Mouse (Mus musculus): ENCODE measurements around the gene Smg6. TPM values are rescaled to one million over a fixed set of nuclear protein-coding genes. Genes with fewer than 3 reads are reported as not detected.
A peak's percentile ranks its signal among the peaks of the same experiment; 100 is the strongest.

The Smg6 gene
- polyA plus RNA-seq, 1 experiment = 40.8 TPM

DNA sequence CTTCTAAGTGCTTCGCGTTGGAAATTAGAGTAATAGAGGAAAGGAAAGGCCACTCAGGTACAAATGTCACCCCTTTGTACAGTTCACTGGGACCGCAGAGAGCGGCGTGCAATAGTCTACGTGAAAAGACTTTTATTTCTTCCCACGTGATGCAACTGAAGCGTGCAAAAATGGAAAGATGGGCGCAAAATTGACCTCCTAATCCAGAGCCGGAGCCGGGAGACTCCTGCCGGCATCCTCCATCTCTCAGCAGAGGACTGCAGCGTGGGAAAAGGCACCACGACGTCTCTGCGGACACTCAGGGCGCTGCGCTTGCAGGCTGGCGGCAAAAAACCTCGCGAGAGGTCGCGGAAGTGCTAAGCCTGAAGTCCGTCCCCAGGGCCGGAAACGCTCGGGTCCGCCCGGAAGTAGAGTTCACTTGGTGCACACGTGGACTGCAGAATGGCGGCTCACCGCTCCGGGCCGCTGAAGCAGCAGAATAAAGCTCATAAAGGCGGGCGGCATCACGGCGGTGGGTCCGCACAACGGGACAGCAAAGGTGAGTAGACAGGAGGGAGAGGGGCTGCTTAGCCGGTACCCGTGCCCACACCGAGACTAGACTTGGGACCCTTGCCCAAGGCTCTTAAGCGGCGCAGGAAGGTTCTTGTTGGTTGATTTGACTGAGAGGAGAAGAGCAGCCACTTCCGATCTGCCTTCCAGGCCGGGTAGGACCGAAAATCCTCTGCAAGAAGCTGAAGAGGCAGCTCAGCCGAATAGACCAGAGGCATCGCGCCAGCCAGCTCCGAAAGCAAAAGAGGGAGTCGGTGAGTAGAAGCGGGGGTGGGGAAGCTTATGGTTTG is 27.7 kb upstream of the Smg6 start, which contains the start of gene Tsr1:
Gene Tsr1 (plus strand): TSS at position 394 of the 839 bp plus-strand sequence.
- TF ChIP-seq CTCF (IDR thresholded peaks at IDR 0.05; ENCODE audit: insufficient read depth, low read length) (no peak), POLR2A (IDR thresholded peaks at IDR 0.05; ENCODE audit: borderline replicate concordance, extremely low read depth, low read depth, low read length) (peak; percentile 74; the same call in 1 of the 2 replicates)
- Histone ChIP-seq H3K4me1 (ENCODE audit: control insufficient read depth, insufficient read depth, low read length) (peaks cover 5% of the 10 kb centered on the region; the same call in 1 of the 2 replicates), H3K4me3 (replicated peaks; ENCODE audit: extremely low read depth, low read depth, low read length) (peak within 1 kb of the TSS; percentile 87)
- peak; percentile 86 for DNase-seq
- WGBS = under 1% methylated on average over 54 of the region's 54 CpGs

GRCm38 (mm10) chr11:74898517-74898827 is 27.2 kb upstream of the Smg6 start:
- no peak for DNase-seq

GRCm38 (mm10) chr11:74901555-74901954 is 24.1 kb upstream of the Smg6 start:
- no peak for TF ChIP-seq CTCF (IDR thresholded peaks at IDR 0.05; ENCODE audit: insufficient read depth, low read length)
- no peak for TF ChIP-seq POLR2A (IDR thresholded peaks at IDR 0.05; ENCODE audit: borderline replicate concordance, extremely low read depth, low read depth, low read length)
- 69% methylated on average over 6 of the region's 6 CpGs for WGBS
- no peak overlapping the region for H3K4me3 ChIP-seq (replicated peaks; ENCODE audit: extremely low read depth, low read depth, low read length)
- peaks cover 5% of the 10 kb centered on the region; the same call in 1 of the 2 replicates for H3K4me1 ChIP-seq (ENCODE audit: control insufficient read depth, insufficient read depth, low read length)
- DNase-seq = no peak

More at GRCm38 (mm10) chr11:74898517-74898827, 27.2 kb upstream of the Smg6 start:
- WGBS = 0% methylated on average over 7 of the region's 7 CpGs
- H3K4me1 ChIP-seq (ENCODE audit: control insufficient read depth, insufficient read depth, low read length) = peaks cover 5% of the 10 kb centered on the region; the same call in 1 of the 2 replicates
- TF ChIP-seq CTCF (IDR thresholded peaks at IDR 0.05; ENCODE audit: insufficient read depth, low read length) = no peak
- no peak for TF ChIP-seq POLR2A (IDR thresholded peaks at IDR 0.05; ENCODE audit: borderline replicate concordance, extremely low read depth, low read depth, low read length)
- peak overlapping the region; percentile 87 for H3K4me3 ChIP-seq (replicated peaks; ENCODE audit: extremely low read depth, low read depth, low read length)

DNA sequence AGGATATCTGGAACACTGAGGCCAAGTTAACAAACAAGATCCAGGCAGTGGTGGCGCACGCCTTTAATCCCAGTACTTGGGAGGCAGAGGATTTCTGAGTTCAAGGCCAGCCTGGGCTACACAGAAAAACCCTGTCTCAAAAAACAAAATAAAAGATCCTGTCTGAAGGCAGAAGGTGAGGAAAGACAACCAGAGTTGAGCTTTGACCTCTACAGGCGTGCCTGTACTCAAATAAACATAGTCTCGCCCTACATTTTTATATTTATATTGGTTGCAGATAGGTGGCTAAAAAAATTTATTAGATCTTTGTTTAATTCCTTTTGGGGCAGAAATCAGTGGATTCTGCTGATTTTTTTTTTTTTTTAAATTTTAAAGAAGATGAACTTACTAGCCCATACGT is 23.2 kb upstream of the Smg6 start:
- 90% methylated on average over 5 of the region's 5 CpGs for WGBS

GRCm38 (mm10) chr11:74907850-74908249 is 17.8 kb upstream of the Smg6 start:
- Histone ChIP-seq H3K4me1 (ENCODE audit: control insufficient read depth, insufficient read depth, low read length) (no peaks in the 10 kb centered on the region), H3K4me3 (replicated peaks; ENCODE audit: extremely low read depth, low read depth, low read length) (no peak overlapping the region)
- DNase-seq = no peak
- WGBS = 94% methylated on average over 6 of the region's 6 CpGs
- TF ChIP-seq CTCF (IDR thresholded peaks at IDR 0.05; ENCODE audit: insufficient read depth, low read length) = no peak
- no peak for TF ChIP-seq POLR2A (IDR thresholded peaks at IDR 0.05; ENCODE audit: borderline replicate concordance, extremely low read depth, low read depth, low read length)

More for the DNA sequence above, 23.2 kb upstream of the Smg6 start:
- TF ChIP-seq CTCF (IDR thresholded peaks at IDR 0.05; ENCODE audit: insufficient read depth, low read length) = no peak
- no peak for TF ChIP-seq POLR2A (IDR thresholded peaks at IDR 0.05; ENCODE audit: borderline replicate concordance, extremely low read depth, low read depth, low read length)
- peaks cover 5% of the 10 kb centered on the region; the same call in 1 of the 2 replicates for H3K4me1 ChIP-seq (ENCODE audit: control insufficient read depth, insufficient read depth, low read length)
- DNase-seq = no peak
- no peak overlapping the region for H3K4me3 ChIP-seq (replicated peaks; ENCODE audit: extremely low read depth, low read depth, low read length)

DNA sequence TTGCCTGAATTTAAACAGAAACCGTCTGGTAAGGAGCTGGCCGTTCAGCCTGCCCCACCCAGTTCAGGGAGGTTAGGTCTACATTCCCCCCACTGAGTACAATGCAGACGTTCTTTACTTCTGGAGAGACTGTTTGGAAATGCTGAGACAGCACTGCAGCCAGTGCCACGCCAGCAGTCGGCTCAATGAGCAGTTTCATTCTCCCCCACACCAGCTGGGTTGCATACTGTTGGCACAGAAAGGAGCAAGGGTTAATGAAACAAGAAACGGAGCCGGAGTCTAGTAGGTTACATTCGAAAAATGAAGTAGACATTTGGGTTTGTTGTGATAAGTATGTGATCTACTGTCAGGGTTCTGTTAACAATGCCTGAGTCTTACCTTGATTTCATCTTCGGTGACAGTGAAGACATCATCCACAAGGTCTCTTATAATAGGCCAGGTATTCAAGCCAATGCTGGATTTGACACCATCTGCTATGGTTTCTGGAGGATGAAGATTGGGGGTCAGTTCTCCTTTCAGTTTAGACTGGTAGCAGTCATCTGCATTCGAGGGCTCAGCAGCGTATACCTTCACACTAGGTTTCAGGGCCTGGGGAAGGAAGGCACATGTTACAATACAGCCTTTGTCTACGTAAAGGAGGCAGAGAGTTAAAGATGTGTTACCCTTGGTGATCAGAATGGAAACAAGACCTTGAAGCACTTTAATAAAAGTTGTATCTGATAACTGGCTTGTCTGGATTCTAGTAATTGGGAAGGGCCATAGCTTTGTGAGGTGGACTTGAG is 16.8 kb upstream of the Smg6 start:
- no peak for DNase-seq
- Histone ChIP-seq H3K4me1 (ENCODE audit: control insufficient read depth, insufficient read depth, low read length) (no peaks in the 10 kb centered on the region), H3K4me3 (replicated peaks; ENCODE audit: extremely low read depth, low read depth, low read length) (no peak overlapping the region)
- 73% methylated on average over 12 of the region's 12 CpGs for WGBS
- no peak for TF ChIP-seq CTCF (IDR thresholded peaks at IDR 0.05; ENCODE audit: insufficient read depth, low read length)
- TF ChIP-seq POLR2A (IDR thresholded peaks at IDR 0.05; ENCODE audit: borderline replicate concordance, extremely low read depth, low read depth, low read length) = no peak

- WGBS = 90% methylated on average over 4 of the region's 4 CpGs
- Histone ChIP-seq H3K4me3 (replicated peaks; ENCODE audit: extremely low read depth, low read depth, low read length) (no peak overlapping the region), H3K4me1 (ENCODE audit: control insufficient read depth, insufficient read depth, low read length) (no peaks in the 10 kb centered on the region)
- TF ChIP-seq CTCF (IDR thresholded peaks at IDR 0.05; ENCODE audit: insufficient read depth, low read length) = no peak
- TF ChIP-seq POLR2A (IDR thresholded peaks at IDR 0.05; ENCODE audit: borderline replicate concordance, extremely low read depth, low read depth, low read length) = no peak
- no peak for DNase-seq
Observed at GRCm38 (mm10) chr11:74909978-74910377, 15.6 kb upstream of the Smg6 start.

DNA sequence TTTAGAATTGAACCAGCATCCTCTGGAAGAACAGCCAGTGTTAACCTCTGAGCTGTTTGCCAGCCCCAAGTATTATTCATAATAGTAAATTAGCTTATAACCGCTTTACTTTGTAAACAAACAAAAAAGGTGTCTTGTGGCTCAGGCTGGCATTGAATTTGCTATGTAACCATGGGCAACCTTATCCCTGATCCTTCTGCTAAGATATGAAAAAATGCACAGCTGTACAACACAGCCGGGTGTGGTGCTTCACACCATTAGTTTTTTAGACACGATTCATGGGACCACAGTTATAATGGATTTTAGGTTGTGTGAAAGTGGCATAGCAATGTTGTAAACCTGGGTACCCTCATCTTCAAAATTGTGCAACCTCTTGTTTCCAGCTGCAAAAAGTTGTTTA is 13.1 kb upstream of the Smg6 start:
- TF ChIP-seq CTCF (IDR thresholded peaks at IDR 0.05; ENCODE audit: insufficient read depth, low read length) (no peak), POLR2A (IDR thresholded peaks at IDR 0.05; ENCODE audit: borderline replicate concordance, extremely low read depth, low read depth, low read length) (no peak)
- Histone ChIP-seq H3K4me1 (ENCODE audit: control insufficient read depth, insufficient read depth, low read length) (no peaks in the 10 kb centered on the region), H3K4me3 (replicated peaks; ENCODE audit: extremely low read depth, low read depth, low read length) (no peak overlapping the region)
- no peak for DNase-seq
- 72% methylated on average over 3 of the region's 3 CpGs for WGBS

DNA sequence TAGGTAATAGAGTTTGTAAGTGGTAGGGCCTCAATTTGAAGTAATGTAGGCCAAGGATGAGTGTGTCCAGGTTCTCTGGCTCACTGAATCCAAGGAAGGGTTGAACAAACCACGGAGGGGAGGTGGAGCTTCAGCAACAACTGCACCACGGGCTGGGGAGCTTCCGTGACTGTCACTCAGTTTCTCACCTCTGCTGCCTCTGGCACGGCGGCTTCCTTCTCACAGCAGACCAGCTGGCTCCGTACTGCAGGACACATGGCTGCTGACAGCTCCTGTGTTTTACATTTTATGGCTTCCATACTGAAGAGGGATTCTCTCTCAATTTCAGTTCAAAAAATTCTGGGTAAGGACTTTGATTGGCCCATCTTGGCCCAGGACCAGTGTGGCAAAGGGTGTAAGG is 6.4 kb upstream of the Smg6 start:
- DNase-seq = no peak
- Histone ChIP-seq H3K4me3 (replicated peaks; ENCODE audit: extremely low read depth, low read depth, low read length) (no peak overlapping the region), H3K4me1 (ENCODE audit: control insufficient read depth, insufficient read depth, low read length) (no peaks in the 10 kb centered on the region)
- TF ChIP-seq POLR2A (IDR thresholded peaks at IDR 0.05; ENCODE audit: borderline replicate concordance, extremely low read depth, low read depth, low read length) (no peak), CTCF (IDR thresholded peaks at IDR 0.05; ENCODE audit: insufficient read depth, low read length) (no peak)
- WGBS = 75% methylated on average over 6 of the region's 6 CpGs

All from lung, adult 2 months (tissue).